Mouse (Mus musculus): ENCODE measurements around the gene Gck. TPM values are rescaled to one million over a fixed set of nuclear protein-coding genes. Genes with fewer than 3 reads are reported as not detected.
A peak's percentile ranks its signal among the peaks of the same experiment; 100 is the strongest.
"Not testable (repeated sequence)": the region's sequence is repeated elsewhere in the genome, so short reads cannot be mapped to it uniquely, and the experiment has no call there.

Gene Gck
- polyA plus RNA-seq, 1 experiment from 2014 or later: 0.75 TPM

DNA sequence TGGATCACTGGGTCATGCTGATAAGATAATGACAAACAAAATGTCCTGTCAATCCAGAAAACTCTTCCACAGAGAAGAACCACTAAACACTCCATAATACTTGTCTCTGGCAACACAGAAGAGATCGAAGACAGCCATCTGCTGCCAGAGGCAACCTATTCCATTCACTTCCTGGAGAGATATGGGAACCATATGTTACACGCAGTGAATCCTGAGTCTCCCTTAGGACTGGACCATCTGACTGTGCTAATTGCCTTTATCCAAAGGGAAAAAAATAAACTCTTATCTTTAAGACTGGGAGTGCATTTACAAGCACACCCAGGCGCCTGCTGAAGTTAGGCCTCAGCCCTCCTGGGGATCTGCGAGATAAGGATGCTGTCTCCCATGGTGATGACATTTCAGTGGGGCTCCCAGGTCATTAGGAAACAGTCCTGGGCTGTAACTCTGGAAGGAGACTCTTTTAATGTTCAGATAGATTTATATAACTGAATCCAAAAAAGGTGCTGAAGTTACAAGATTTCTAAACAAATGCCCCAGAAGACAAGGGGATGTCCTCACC is 57.0 kb downstream of the Gck start:
- no peak for ATAC-seq (ENCODE audit: insufficient number of reproducible peaks, insufficient read depth, low FRiP score, low read depth)
- peak overlapping the region; percentile 3; the same call in 1 of the 2 replicates for H3K27ac ChIP-seq (ENCODE audit: low read length)

DNA sequence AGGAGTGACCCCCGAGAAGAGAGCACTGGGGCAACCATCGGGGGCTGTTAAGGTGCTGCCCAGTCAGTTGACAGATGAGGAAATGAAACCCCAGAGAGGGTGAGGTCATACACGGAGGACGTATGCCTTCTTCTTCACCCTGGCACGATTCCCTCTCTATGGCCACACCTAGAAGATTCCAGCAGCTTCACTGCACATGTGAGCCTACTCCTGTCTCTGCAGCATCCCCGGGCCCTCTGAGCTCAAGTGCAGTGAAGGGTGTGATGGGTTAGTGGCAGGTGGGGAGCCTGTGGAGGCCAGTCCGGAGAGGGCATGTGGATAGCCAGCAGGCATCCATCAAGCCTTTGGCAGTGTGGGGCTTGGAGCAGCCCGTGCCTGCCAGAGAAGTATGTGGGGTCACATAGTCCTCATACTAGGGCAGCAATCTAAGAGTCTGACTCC is 57.7 kb downstream of the Gck start:
- Histone ChIP-seq H3K4me1 (ENCODE audit: control insufficient read depth, insufficient read depth, low read length) (peaks cover 18% of the 10 kb centered on the region), H3K9ac (replicated peaks; ENCODE audit: low read depth, low read length) (no peak overlapping the region), H3K27me3 (ENCODE audit: control insufficient read depth, insufficient read depth, low read length) (no peaks in the 10 kb centered on the region), H3K36me3 (ENCODE audit: control insufficient read depth, insufficient read depth, low read length) (no peaks in the 10 kb centered on the region), H3K27ac (ENCODE audit: low read length) (no peak overlapping the region; the same call in 1 of the 2 replicates), H3K9me3 (ENCODE audit: control insufficient read depth, low read depth, low read length) (no peaks in the 10 kb centered on the region), H3K4me3 (ENCODE audit: low read depth, low read length) (no peak overlapping the region), H3K4me2 (replicated peaks; ENCODE audit: low read depth, low read length) (no peak overlapping the region)
- no peak; the same call in 1 of the 2 replicates for ATAC-seq (ENCODE audit: insufficient number of reproducible peaks, insufficient read depth, low FRiP score, low read depth)
- WGBS: 18% methylated on average over 8 of the region's 8 CpGs

More for the DNA sequence above, 57.0 kb downstream of the Gck start:
- Histone ChIP-seq H3K4me3 (ENCODE audit: low read depth, low read length) (no peak overlapping the region), H3K27me3 (ENCODE audit: control insufficient read depth, insufficient read depth, low read length) (no peaks in the 10 kb centered on the region), H3K36me3 (ENCODE audit: control insufficient read depth, insufficient read depth, low read length) (no peaks in the 10 kb centered on the region), H3K4me2 (replicated peaks; ENCODE audit: low read depth, low read length) (no peak overlapping the region), H3K9ac (replicated peaks; ENCODE audit: low read depth, low read length) (no peak overlapping the region), H3K4me1 (ENCODE audit: control insufficient read depth, insufficient read depth, low read length) (peaks cover 16% of the 10 kb centered on the region), H3K9me3 (ENCODE audit: control insufficient read depth, low read depth, low read length) (no peaks in the 10 kb centered on the region)
- WGBS: 32% methylated on average over 4 of the region's 4 CpGs

DNA sequence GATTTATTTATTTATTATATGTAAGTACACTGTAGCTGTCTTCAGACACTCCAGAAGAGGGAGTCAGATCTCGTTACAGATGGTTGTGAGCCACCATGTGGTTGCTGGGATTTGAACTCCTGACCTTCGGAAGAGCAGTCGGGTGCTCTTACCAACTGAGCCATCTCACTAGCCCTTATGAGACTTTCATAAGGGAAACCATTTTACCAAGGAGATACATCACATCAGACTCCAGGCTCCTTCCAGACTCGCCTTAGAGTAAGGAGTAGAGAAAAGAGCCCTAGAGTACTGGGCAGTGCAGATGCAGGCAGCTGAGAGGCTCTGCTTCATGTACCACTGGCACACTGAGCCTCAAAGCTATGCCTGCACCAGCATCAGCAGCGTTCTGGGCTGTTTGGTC is 61.3 kb downstream of the Gck start:
- not testable (repeated sequence) for H3K9ac ChIP-seq (replicated peaks; ENCODE audit: low read depth, low read length); H3K4me2 ChIP-seq (replicated peaks; ENCODE audit: low read depth, low read length); H3K9me3 ChIP-seq (ENCODE audit: control insufficient read depth, low read depth, low read length); ATAC-seq (ENCODE audit: insufficient number of reproducible peaks, insufficient read depth, low FRiP score, low read depth); H3K36me3 ChIP-seq (ENCODE audit: control insufficient read depth, insufficient read depth, low read length); H3K4me3 ChIP-seq (ENCODE audit: low read depth, low read length); H3K27me3 ChIP-seq (ENCODE audit: control insufficient read depth, insufficient read depth, low read length); H3K27ac ChIP-seq (ENCODE audit: low read length)
- H3K4me1 ChIP-seq (ENCODE audit: control insufficient read depth, insufficient read depth, low read length): peaks cover 18% of the 10 kb centered on the region
- WGBS: 56% methylated on average over 5 of the region's 5 CpGs

DNA sequence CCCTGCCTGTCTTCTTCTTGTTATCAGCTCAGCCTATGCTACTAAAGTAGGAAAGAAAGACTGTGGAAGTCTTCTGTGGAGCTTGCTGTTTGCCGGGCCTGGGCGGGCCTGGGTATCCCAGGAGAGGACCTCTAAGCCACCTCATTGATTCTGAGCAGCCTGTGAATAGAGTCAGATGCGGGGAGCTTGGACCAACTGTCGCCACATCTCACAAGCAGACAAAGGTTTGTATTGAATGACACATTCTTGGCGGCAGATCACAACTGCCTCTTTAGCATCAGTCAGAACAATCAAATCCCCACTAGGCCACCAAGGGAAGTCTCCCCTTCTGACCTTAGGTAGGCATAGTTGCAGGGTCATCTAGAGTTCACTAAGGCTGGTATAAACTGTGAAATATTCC is 62.6 kb downstream of the Gck start:
- Histone ChIP-seq H3K27ac (ENCODE audit: low read length) (no peak overlapping the region), H3K4me1 (ENCODE audit: control insufficient read depth, insufficient read depth, low read length) (peaks cover 10% of the 10 kb centered on the region; the same call in 1 of the 2 replicates), H3K27me3 (ENCODE audit: control insufficient read depth, insufficient read depth, low read length) (no peaks in the 10 kb centered on the region), H3K9me3 (ENCODE audit: control insufficient read depth, low read depth, low read length) (no peaks in the 10 kb centered on the region), H3K4me3 (ENCODE audit: low read depth, low read length) (no peak overlapping the region), H3K4me2 (replicated peaks; ENCODE audit: low read depth, low read length) (no peak overlapping the region), H3K9ac (replicated peaks; ENCODE audit: low read depth, low read length) (no peak overlapping the region), H3K36me3 (ENCODE audit: control insufficient read depth, insufficient read depth, low read length) (no peaks in the 10 kb centered on the region)
- 36% methylated on average over 5 of the region's 5 CpGs for WGBS
- ATAC-seq (ENCODE audit: insufficient number of reproducible peaks, insufficient read depth, low FRiP score, low read depth): no peak

- 18% methylated on average over 9 of the region's 9 CpGs for WGBS
- Histone ChIP-seq H3K9me3 (ENCODE audit: control insufficient read depth, low read depth, low read length) (no peaks in the 10 kb centered on the region), H3K36me3 (ENCODE audit: control insufficient read depth, insufficient read depth, low read length) (no peaks in the 10 kb centered on the region), H3K27me3 (ENCODE audit: control insufficient read depth, insufficient read depth, low read length) (no peaks in the 10 kb centered on the region), H3K4me2 (replicated peaks; ENCODE audit: low read depth, low read length) (no peak overlapping the region), H3K4me1 (ENCODE audit: control insufficient read depth, insufficient read depth, low read length) (peaks cover 7% of the 10 kb centered on the region; the same call in 1 of the 2 replicates), H3K27ac (ENCODE audit: low read length) (no peak overlapping the region), H3K4me3 (ENCODE audit: low read depth, low read length) (no peak overlapping the region), H3K9ac (replicated peaks; ENCODE audit: low read depth, low read length) (no peak overlapping the region)
- ATAC-seq (ENCODE audit: insufficient number of reproducible peaks, insufficient read depth, low FRiP score, low read depth): no peak
Observed at GRCm38 (mm10) chr11:5886187-5886586, 63.7 kb downstream of the Gck start.

DNA sequence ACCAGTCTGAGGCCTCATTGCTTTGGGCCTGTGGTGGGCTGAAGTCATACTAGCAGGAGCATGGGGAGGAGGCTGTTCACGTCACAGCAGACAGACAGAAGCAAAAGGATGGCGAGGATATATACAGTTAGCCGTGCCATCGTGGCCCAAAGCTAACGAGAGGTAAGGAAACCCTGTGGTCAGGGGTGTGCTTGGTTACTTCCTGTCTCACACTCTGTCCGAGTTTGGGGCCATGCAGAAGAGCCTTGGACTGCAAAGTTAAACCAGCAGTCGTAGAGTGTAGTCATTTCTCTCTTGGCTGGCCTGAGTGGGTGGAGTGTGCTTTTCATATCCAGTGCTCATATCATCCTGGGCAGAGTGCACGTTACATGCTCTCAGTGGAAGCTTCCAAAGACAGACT is 67.4 kb downstream of the Gck start:
- no peak for ATAC-seq (ENCODE audit: insufficient number of reproducible peaks, insufficient read depth, low FRiP score, low read depth)
- 74% methylated on average over 8 of the region's 8 CpGs for WGBS
- no peak overlapping the region for H3K9ac ChIP-seq (replicated peaks; ENCODE audit: low read depth, low read length)

GRCm38 (mm10) chr11:5879905-5880304 is 70.0 kb downstream of the Gck start:
- ATAC-seq (ENCODE audit: insufficient number of reproducible peaks, insufficient read depth, low FRiP score, low read depth): no peak
- no peak overlapping the region for H3K27ac ChIP-seq (ENCODE audit: low read length)

More for the DNA sequence above, 67.4 kb downstream of the Gck start:
- Histone ChIP-seq H3K4me2 (replicated peaks; ENCODE audit: low read depth, low read length) (no peak overlapping the region), H3K4me1 (ENCODE audit: control insufficient read depth, insufficient read depth, low read length) (peaks cover 6% of the 10 kb centered on the region; the same call in 1 of the 2 replicates), H3K36me3 (ENCODE audit: control insufficient read depth, insufficient read depth, low read length) (no peaks in the 10 kb centered on the region), H3K27me3 (ENCODE audit: control insufficient read depth, insufficient read depth, low read length) (no peaks in the 10 kb centered on the region), H3K9me3 (ENCODE audit: control insufficient read depth, low read depth, low read length) (no peaks in the 10 kb centered on the region), H3K4me3 (ENCODE audit: low read depth, low read length) (no peak overlapping the region), H3K27ac (ENCODE audit: low read length) (no peak overlapping the region)

GRCm38 (mm10) chr11:5878661-5879060 is 71.2 kb downstream of the Gck start:
- Histone ChIP-seq H3K9me3 (ENCODE audit: control insufficient read depth, low read depth, low read length) (no peaks in the 10 kb centered on the region), H3K4me1 (ENCODE audit: control insufficient read depth, insufficient read depth, low read length) (peaks cover 13% of the 10 kb centered on the region), H3K4me3 (ENCODE audit: low read depth, low read length) (peak overlapping the region; percentile 53), H3K27me3 (ENCODE audit: control insufficient read depth, insufficient read depth, low read length) (no peaks in the 10 kb centered on the region), H3K27ac (ENCODE audit: low read length) (peak overlapping the region; percentile 89), H3K4me2 (replicated peaks; ENCODE audit: low read depth, low read length) (peak overlapping the region; percentile 75), H3K9ac (replicated peaks; ENCODE audit: low read depth, low read length) (no peak overlapping the region; the same call in 1 of the 2 replicates), H3K36me3 (ENCODE audit: control insufficient read depth, insufficient read depth, low read length) (peaks cover 17% of the 10 kb centered on the region; the same call in 1 of the 2 replicates)
- ATAC-seq (ENCODE audit: insufficient number of reproducible peaks, insufficient read depth, low FRiP score, low read depth): no peak
- 29% methylated on average over 8 of the region's 8 CpGs for WGBS

More at GRCm38 (mm10) chr11:5879905-5880304, 70.0 kb downstream of the Gck start:
- H3K4me1 ChIP-seq (ENCODE audit: control insufficient read depth, insufficient read depth, low read length): peaks cover 13% of the 10 kb centered on the region
- H3K27me3 ChIP-seq (ENCODE audit: control insufficient read depth, insufficient read depth, low read length): no peaks in the 10 kb centered on the region
- H3K36me3 ChIP-seq (ENCODE audit: control insufficient read depth, insufficient read depth, low read length): peaks cover 4% of the 10 kb centered on the region; the same call in 1 of the 2 replicates
- H3K9ac ChIP-seq (replicated peaks; ENCODE audit: low read depth, low read length): no peak overlapping the region
- no peak overlapping the region for H3K4me2 ChIP-seq (replicated peaks; ENCODE audit: low read depth, low read length)
- 56% methylated on average over 5 of the region's 5 CpGs for WGBS
- H3K9me3 ChIP-seq (ENCODE audit: control insufficient read depth, low read depth, low read length): no peaks in the 10 kb centered on the region
- no peak overlapping the region for H3K4me3 ChIP-seq (ENCODE audit: low read depth, low read length)

Measured in stomach, embryonic 14.5 days (tissue).